Mouse (Mus musculus) right cerebral cortex, postnatal 10 days (tissue): ENCODE results near the gene Noxo1.
"Not testable (repeated sequence)": the region's sequence is repeated elsewhere in the genome, so short reads cannot be mapped to it uniquely, and the experiment has no call there.

ENCODE experiments used
- DNase-seq, 2 experiments: peaks; one replicate each; pipeline ENCODE4 v3.0.0; 2021; ENCODE audit warnings: low spot score in 2 of 2

Gene Noxo1

GRCm38 (mm10) chr17:24696011-24696697 lies at the start of gene Noxo1, which contains the start of gene Gfer:
Gene Noxo1, plus strand, starts transcription at chr17:24696234.
Gene Gfer, minus strand, starts transcription at chr17:24696156.
- DNase-seq = peak; percentile 90

GRCm38 (mm10) chr17:24646381-24646780 lies 49.7 kb upstream of the Noxo1 start:
- DNase-seq = no peak

- DNase-seq = no peak
These were observed 48.5 kb upstream of the Noxo1 start for GRCm38 (mm10) chr17:24647493-24647892.

- no peak for DNase-seq
These were observed 47.2 kb upstream of the Noxo1 start for GRCm38 (mm10) chr17:24648731-24649377.

- DNase-seq = no peak
These were observed 46.4 kb upstream of the Noxo1 start for GRCm38 (mm10) chr17:24649581-24650069.

GRCm38 (mm10) chr17:24650070-24650616 lies 45.9 kb upstream of the Noxo1 start, which contains the start of gene Slc9a3r2:
Gene Slc9a3r2, minus strand, starts transcription at chr17:24650327.
- DNase-seq = peak in 1 of 2 experiments; percentile 58

- no peak for DNase-seq
These were observed 45.3 kb upstream of the Noxo1 start for GRCm38 (mm10) chr17:24650766-24651165.

GRCm38 (mm10) chr17:24651835-24652234 lies 44.2 kb upstream of the Noxo1 start:
- DNase-seq = no peak

GRCm38 (mm10) chr17:24653967-24654710 lies 41.9 kb upstream of the Noxo1 start:
- DNase-seq = peak in 1 of 2 experiments; percentile 73

- no peak for DNase-seq
These were observed 41.1 kb upstream of the Noxo1 start for GRCm38 (mm10) chr17:24654969-24655368.

GRCm38 (mm10) chr17:24658017-24658758 lies 37.8 kb upstream of the Noxo1 start, which contains the start of gene Npw:
Gene Npw, minus strand, starts transcription at chr17:24658457.
- DNase-seq = no peak

GRCm38 (mm10) chr17:24667011-24667410 lies 29.0 kb upstream of the Noxo1 start:
- DNase-seq = not testable (repeated sequence)

GRCm38 (mm10) chr17:24667416-24667815 lies 28.6 kb upstream of the Noxo1 start:
- DNase-seq = peak in 1 of 2 experiments; percentile 61

GRCm38 (mm10) chr17:24669214-24669544 lies 26.9 kb upstream of the Noxo1 start:
- not testable (repeated sequence) for DNase-seq

GRCm38 (mm10) chr17:24669545-24670245 lies 26.3 kb upstream of the Noxo1 start, which contains the start of gene Zfp598:
Gene Zfp598, plus strand, starts transcription at chr17:24669687.
- DNase-seq = peak; percentile 96

- no peak for DNase-seq
These were observed 25.7 kb upstream of the Noxo1 start for GRCm38 (mm10) chr17:24670246-24670844.

GRCm38 (mm10) chr17:24671346-24671745 lies 24.7 kb upstream of the Noxo1 start:
- DNase-seq = no peak

GRCm38 (mm10) chr17:24672141-24672540 lies 23.9 kb upstream of the Noxo1 start:
- DNase-seq = no peak

- DNase-seq = peak; percentile 63 to 70
These were observed 21.8 kb upstream of the Noxo1 start for GRCm38 (mm10) chr17:24674277-24674676.

- DNase-seq = peak; percentile 73 to 80
These were observed 19.8 kb upstream of the Noxo1 start for GRCm38 (mm10) chr17:24676187-24676586.
